Mouse (Mus musculus) ES-Bruce4 (cell line): Measurements from ENCODE around the gene Sdc3.

Experiments used
- CTCF ChIP-seq: IDR thresholded peaks from one replicate; pipeline ENCODE4 v1.8.1; 2011; ENCODE audit warnings: low read depth, low read length
- POLR2A ChIP-seq: IDR thresholded peaks from one replicate; pipeline ENCODE4 v1.8.1; 2011; ENCODE audit warnings: low read length; ENCODE audit not compliant: insufficient read depth

DNA sequence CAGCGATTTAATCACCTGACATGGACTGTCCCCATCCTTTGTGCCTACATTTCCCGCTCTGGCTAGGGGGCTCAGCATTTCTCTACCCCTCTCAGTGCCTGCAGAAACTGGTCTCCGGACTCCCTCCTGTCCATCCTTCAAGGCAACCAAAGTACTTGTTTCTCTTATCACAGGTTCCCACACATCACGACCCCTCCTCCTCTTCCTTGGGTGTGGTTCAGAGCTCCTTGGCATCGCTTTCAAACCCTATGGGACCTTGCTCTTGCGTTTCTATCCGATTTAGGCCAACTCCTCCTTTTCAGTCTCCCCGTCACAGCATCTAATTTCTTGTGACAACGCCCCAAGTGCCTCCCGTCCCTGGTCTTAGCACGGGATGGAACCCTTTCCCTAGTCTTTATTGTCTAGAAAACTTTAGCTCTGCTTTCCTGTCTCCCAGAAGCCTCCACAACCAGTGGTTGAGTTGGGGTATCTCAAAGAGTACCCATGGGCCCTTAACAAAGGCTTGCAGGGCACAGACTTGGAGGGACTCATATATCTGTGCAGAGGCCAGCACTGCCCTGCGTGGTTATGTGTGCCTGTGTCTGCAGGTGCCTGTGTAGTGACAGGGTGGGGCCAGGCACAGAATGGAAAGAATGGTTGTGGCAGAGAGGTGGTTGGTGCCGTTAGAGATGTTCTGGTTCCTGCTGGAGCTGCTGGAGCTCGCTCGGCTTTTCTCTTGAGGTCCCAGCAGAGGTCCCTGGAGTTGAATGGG lies 68.7 kb downstream of the Sdc3 start:
- TF ChIP-seq CTCF (no peak), POLR2A (no peak)
